Mouse (Mus musculus) stomach, postnatal 0 days (tissue): ENCODE measurements around the gene Cntn5. TPM values are rescaled to one million over a fixed set of nuclear protein-coding genes. Genes with fewer than 3 reads are reported as not detected.

ENCODE experiments used
- ATAC-seq: fragments of 200-750 bp; cut with Nextera tagmentation; 2 replicates; pipeline ENCODE4 v1.8.0; 2017; ENCODE audit not compliant: low FRiP score, low TSS enrichment
- DNase-seq: peaks from one replicate; pipeline ENCODE4 v3.0.0-alpha.2; 2016; ENCODE audit warnings: low spot score
- H3K27ac ChIP-seq: fragments of 300-500 bp; sonication (generic); replicated peaks from 2 replicates; pipeline ENCODE4 v1.5.1; 2014; ENCODE audit warnings: mild to moderate bottlenecking, control low read depth
- H3K27me3 ChIP-seq: fragments of 300-500 bp; sonication (generic); 2 replicates; pipeline ENCODE4 v1.6.1; 2014; ENCODE audit warnings: low read length; ENCODE audit not compliant: control insufficient read depth, insufficient read depth
- H3K36me3 ChIP-seq: fragments of 300-500 bp; sonication (generic); 2 replicates; pipeline ENCODE4 v1.6.1; 2014; ENCODE audit warnings: low read length, mixed read lengths; ENCODE audit not compliant: control insufficient read depth, insufficient read depth
- H3K4me1 ChIP-seq: fragments of 300-500 bp; sonication (generic); replicated peaks from 2 replicates; pipeline ENCODE4 v1.6.1; 2014; ENCODE audit warnings: antibody characterized with exemption; ENCODE audit not compliant: control insufficient read depth, insufficient read depth
- H3K4me2 ChIP-seq: fragments of 300-500 bp; sonication (generic); replicated peaks from 2 replicates; pipeline ENCODE4 v1.6.1; 2014; ENCODE audit warnings: low read depth, mild to moderate bottlenecking, control low read depth, moderate library complexity
- H3K4me3 ChIP-seq: fragments of 300-500 bp; sonication (generic); 2 replicates; pipeline ENCODE4 v1.5.1; 2014; ENCODE audit warnings: low read depth, low read length, control low read depth
- H3K9ac ChIP-seq: fragments of 300-500 bp; sonication (generic); 2 replicates; pipeline ENCODE4 v1.6.1; 2014; ENCODE audit warnings: mild to moderate bottlenecking, low read length, control low read depth, mixed read lengths
- H3K9me3 ChIP-seq: fragments of 300-500 bp; sonication (generic); 2 replicates; pipeline ENCODE4 v1.6.1; 2016; ENCODE audit warnings: low read length; ENCODE audit not compliant: control insufficient read depth
- CTCF ChIP-seq: IDR thresholded peaks from 2 replicates; pipeline ENCODE4 v1.5.1; 2016; ENCODE audit warnings: antibody characterized with exemption, low read depth, mild to moderate bottlenecking, moderate library complexity
- EP300 ChIP-seq: optimal IDR thresholded peaks from 2 replicates; pipeline ENCODE3; 2016; ENCODE audit warnings: antibody characterized with exemption
- WGBS: fragments of 180-500 bp; shearing (Covaris S2); extraction: QIAGEN DNeasy Blood & Tissue Kit; methylation state at CpG from one replicate; pipeline ENCODE4 v1.1.7; 2014; 5-methylcytosine and 5-hydroxymethylcytosine counted together
- polyA plus RNA-seq: library from polyadenylated mRNA; unstranded; fragments of >200 nt; fragmentation: Nextera tagmentation; extraction: Ambion mirVana; gene quantifications from 2 replicates; pipeline ENCODE4 v1.2.1, GENCODE M21; 2015

Gene Cntn5
- polyA plus RNA-seq, 1 experiment from 2014 or later, result 0.49 TPM

- H3K9me3 ChIP-seq, result no peaks in the 10 kb centered on the region
- H3K4me1 ChIP-seq, result no peaks in the 10 kb centered on the region
- no peak overlapping the region for H3K4me3 ChIP-seq
- H3K27ac ChIP-seq, result no peak overlapping the region
- ATAC-seq (no peak), DNase-seq (no peak)
- H3K9ac ChIP-seq, result no peak overlapping the region
- no peaks in the 10 kb centered on the region for H3K36me3 ChIP-seq
- no peak overlapping the region for H3K4me2 ChIP-seq
- TF ChIP-seq CTCF (no peak), EP300 (no peak)
- H3K27me3 ChIP-seq, result no peaks in the 10 kb centered on the region
Measured at GRCm38 (mm10) chr9:10383140-10383539, 521.4 kb downstream of the Cntn5 start.

- no peak overlapping the region for H3K9ac ChIP-seq
- H3K4me2 ChIP-seq, result no peak overlapping the region
- DNase-seq (no peak), ATAC-seq (no peak)
- no peaks in the 10 kb centered on the region for H3K4me1 ChIP-seq
- no peak overlapping the region for H3K27ac ChIP-seq
- H3K9me3 ChIP-seq, result no peaks in the 10 kb centered on the region
- no peaks in the 10 kb centered on the region for H3K36me3 ChIP-seq
- H3K4me3 ChIP-seq, result no peak overlapping the region
- WGBS, result 81% methylated on average over 4 of the region's 4 CpGs
- TF ChIP-seq CTCF, result no peak
- TF ChIP-seq EP300, result no peak
- H3K27me3 ChIP-seq, result no peaks in the 10 kb centered on the region
Measured at GRCm38 (mm10) chr9:10381701-10382100, 522.9 kb downstream of the Cntn5 start.

DNA sequence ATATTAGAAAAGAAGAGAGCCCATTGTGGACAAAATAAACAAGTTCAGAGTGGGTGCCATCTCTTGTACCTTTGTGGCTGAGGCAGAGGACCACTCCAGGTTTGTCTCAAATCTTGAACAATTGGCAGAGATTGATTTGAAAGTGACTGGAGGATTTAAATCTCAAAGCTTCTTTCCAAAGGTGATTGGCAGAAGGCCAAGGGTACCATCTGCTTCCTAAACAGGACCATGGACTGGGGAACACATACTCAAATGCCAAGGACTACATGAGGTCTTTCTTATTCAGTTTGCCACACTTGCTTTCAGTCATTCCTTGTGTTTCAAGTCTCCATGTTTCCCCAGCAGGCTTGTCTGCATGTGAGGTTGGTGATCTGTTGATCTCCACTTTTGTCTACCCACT lies 528.3 kb downstream of the Cntn5 start:
- no peak overlapping the region for H3K4me2 ChIP-seq
- TF ChIP-seq EP300 (no peak), CTCF (no peak)
- no peak overlapping the region for H3K27ac ChIP-seq
- no peak overlapping the region for H3K9ac ChIP-seq
- no peaks in the 10 kb centered on the region for H3K4me1 ChIP-seq
- H3K9me3 ChIP-seq, result no peaks in the 10 kb centered on the region
- H3K4me3 ChIP-seq, result no peak overlapping the region
- no peak for ATAC-seq
- no peaks in the 10 kb centered on the region for H3K36me3 ChIP-seq
- H3K27me3 ChIP-seq, result no peaks in the 10 kb centered on the region
- DNase-seq, result no peak

- ATAC-seq, result no peak
- Histone ChIP-seq H3K4me2 (no peak overlapping the region), H3K9me3 (no peaks in the 10 kb centered on the region), H3K27ac (no peak overlapping the region), H3K4me3 (no peak overlapping the region), H3K4me1 (no peaks in the 10 kb centered on the region), H3K9ac (no peak overlapping the region), H3K36me3 (no peaks in the 10 kb centered on the region), H3K27me3 (no peaks in the 10 kb centered on the region)
- TF ChIP-seq CTCF, result no peak
- TF ChIP-seq EP300, result no peak
- DNase-seq, result no peak
- WGBS, result 70% methylated on average over 5 of the region's 5 CpGs
Measured at GRCm38 (mm10) chr9:10368971-10369370, 535.6 kb downstream of the Cntn5 start.

GRCm38 (mm10) chr9:10368410-10368809 lies 536.2 kb downstream of the Cntn5 start:
- 48% methylated on average over 1 of the region's 1 CpGs for WGBS
- DNase-seq, result no peak

GRCm38 (mm10) chr9:10366246-10366955 lies 538.2 kb downstream of the Cntn5 start:
- ATAC-seq, result no peak
- 69% methylated on average over 6 of the region's 6 CpGs for WGBS
- DNase-seq, result no peak
- no peak overlapping the region for H3K4me2 ChIP-seq
- no peak overlapping the region for H3K9ac ChIP-seq
- H3K4me3 ChIP-seq, result no peak overlapping the region
- H3K36me3 ChIP-seq, result no peaks in the 10 kb centered on the region
- no peak for TF ChIP-seq CTCF
- TF ChIP-seq EP300, result no peak
- H3K27ac ChIP-seq, result no peak overlapping the region
- no peaks in the 10 kb centered on the region for H3K27me3 ChIP-seq
- H3K9me3 ChIP-seq, result no peaks in the 10 kb centered on the region
- H3K4me1 ChIP-seq, result no peaks in the 10 kb centered on the region

More at GRCm38 (mm10) chr9:10368410-10368809, 536.2 kb downstream of the Cntn5 start:
- H3K4me2 ChIP-seq, result no peak overlapping the region
- TF ChIP-seq CTCF (no peak), EP300 (no peak)
- no peaks in the 10 kb centered on the region for H3K27me3 ChIP-seq
- no peaks in the 10 kb centered on the region for H3K9me3 ChIP-seq
- no peak overlapping the region for H3K4me3 ChIP-seq
- ATAC-seq, result no peak
- H3K9ac ChIP-seq, result no peak overlapping the region
- no peaks in the 10 kb centered on the region for H3K36me3 ChIP-seq
- no peak overlapping the region for H3K27ac ChIP-seq
- no peaks in the 10 kb centered on the region for H3K4me1 ChIP-seq
